Mouse (Mus musculus): ENCODE measurements at regions not wholly inside any gene's neighbourhood (a gene's known extent, or its start where the extent isn't known, plus 50 kb on each side); places are given as distances from the start of the nearest gene placed in this dataset.

GRCm38 (mm10) chr6:81647615-81648375, 275.7 kb upstream of the Gcfc2 start:
- no peak for TF ChIP-seq GATA1 (IDR thresholded peaks at IDR 0.05; ENCODE audit: borderline replicate concordance, low read length)
- no peak for TF ChIP-seq FLI1 (IDR thresholded peaks at IDR 0.05; ENCODE audit: low read length)
